Mouse (Mus musculus): ENCODE measurements at regions not wholly inside any gene's neighbourhood (a gene's known extent, or its start where the extent isn't known, plus 50 kb on each side); places are given as distances from the start of the nearest gene placed in this dataset.

- no peak for TF ChIP-seq GATA4 (IDR thresholded peaks at IDR 0.05; ENCODE audit: insufficient replicate concordance, low read length)
Observed at GRCm38 (mm10) chr1:81593280-81594182, 516.8 kb downstream of the Nyap2 start.

- TF ChIP-seq GATA4 (IDR thresholded peaks at IDR 0.05; ENCODE audit: insufficient replicate concordance, low read length) = no peak
Observed at GRCm38 (mm10) chr1:81594183-81594515, 517.4 kb downstream of the Nyap2 start.

- TF ChIP-seq GATA4 (IDR thresholded peaks at IDR 0.05; ENCODE audit: insufficient replicate concordance, low read length) = no peak
Observed at GRCm38 (mm10) chr1:81594606-81595005, 517.9 kb downstream of the Nyap2 start.

GRCm38 (mm10) chr1:81608772-81609171, 532.0 kb downstream of the Nyap2 start:
- no peak for TF ChIP-seq GATA4 (IDR thresholded peaks at IDR 0.05; ENCODE audit: insufficient replicate concordance, low read length)

- TF ChIP-seq GATA4 (IDR thresholded peaks at IDR 0.05; ENCODE audit: insufficient replicate concordance, low read length) = no peak
Observed at GRCm38 (mm10) chr1:81618880-81619279, 542.1 kb downstream of the Nyap2 start.

- no peak for TF ChIP-seq GATA4 (IDR thresholded peaks at IDR 0.05; ENCODE audit: insufficient replicate concordance, low read length)
Observed at GRCm38 (mm10) chr1:81624141-81624540, 547.4 kb downstream of the Nyap2 start.

GRCm38 (mm10) chr1:81632704-81633103, 556.0 kb downstream of the Nyap2 start:
- TF ChIP-seq GATA4 (IDR thresholded peaks at IDR 0.05; ENCODE audit: insufficient replicate concordance, low read length) = no peak

- no peak for TF ChIP-seq GATA4 (IDR thresholded peaks at IDR 0.05; ENCODE audit: insufficient replicate concordance, low read length)
Observed at GRCm38 (mm10) chr1:81637357-81637756, 560.6 kb downstream of the Nyap2 start.

GRCm38 (mm10) chr1:81652990-81653717, 576.4 kb downstream of the Nyap2 start:
- TF ChIP-seq GATA4 (IDR thresholded peaks at IDR 0.05; ENCODE audit: insufficient replicate concordance, low read length) = no peak

- no peak for TF ChIP-seq GATA4 (IDR thresholded peaks at IDR 0.05; ENCODE audit: insufficient replicate concordance, low read length)
Observed at GRCm38 (mm10) chr1:81661245-81661644, 571.7 kb upstream of the Gm9747 start.

- TF ChIP-seq GATA4 (IDR thresholded peaks at IDR 0.05; ENCODE audit: insufficient replicate concordance, low read length) = no peak
Observed at GRCm38 (mm10) chr1:81671142-81671541, 561.8 kb upstream of the Gm9747 start.

GRCm38 (mm10) chr1:81671725-81672124, 561.2 kb upstream of the Gm9747 start:
- no peak for TF ChIP-seq GATA4 (IDR thresholded peaks at IDR 0.05; ENCODE audit: insufficient replicate concordance, low read length)

- no peak for TF ChIP-seq GATA4 (IDR thresholded peaks at IDR 0.05; ENCODE audit: insufficient replicate concordance, low read length)
Observed at GRCm38 (mm10) chr1:81675576-81676342, 557.2 kb upstream of the Gm9747 start.

GRCm38 (mm10) chr1:81677768-81678400, 555.0 kb upstream of the Gm9747 start:
- TF ChIP-seq GATA4 (IDR thresholded peaks at IDR 0.05; ENCODE audit: insufficient replicate concordance, low read length) = no peak

- no peak for TF ChIP-seq GATA4 (IDR thresholded peaks at IDR 0.05; ENCODE audit: insufficient replicate concordance, low read length)
Observed at GRCm38 (mm10) chr1:81696129-81696528, 536.8 kb upstream of the Gm9747 start.
